Mouse (Mus musculus): ENCODE data around the gene Etv5. TPM values are rescaled to one million over a fixed set of nuclear protein-coding genes. Genes with fewer than 3 reads are reported as not detected.

Gene Etv5
- 2.9 TPM in 2 replicates for polyA plus RNA-seq (2012; rRNA removed)

DNA sequence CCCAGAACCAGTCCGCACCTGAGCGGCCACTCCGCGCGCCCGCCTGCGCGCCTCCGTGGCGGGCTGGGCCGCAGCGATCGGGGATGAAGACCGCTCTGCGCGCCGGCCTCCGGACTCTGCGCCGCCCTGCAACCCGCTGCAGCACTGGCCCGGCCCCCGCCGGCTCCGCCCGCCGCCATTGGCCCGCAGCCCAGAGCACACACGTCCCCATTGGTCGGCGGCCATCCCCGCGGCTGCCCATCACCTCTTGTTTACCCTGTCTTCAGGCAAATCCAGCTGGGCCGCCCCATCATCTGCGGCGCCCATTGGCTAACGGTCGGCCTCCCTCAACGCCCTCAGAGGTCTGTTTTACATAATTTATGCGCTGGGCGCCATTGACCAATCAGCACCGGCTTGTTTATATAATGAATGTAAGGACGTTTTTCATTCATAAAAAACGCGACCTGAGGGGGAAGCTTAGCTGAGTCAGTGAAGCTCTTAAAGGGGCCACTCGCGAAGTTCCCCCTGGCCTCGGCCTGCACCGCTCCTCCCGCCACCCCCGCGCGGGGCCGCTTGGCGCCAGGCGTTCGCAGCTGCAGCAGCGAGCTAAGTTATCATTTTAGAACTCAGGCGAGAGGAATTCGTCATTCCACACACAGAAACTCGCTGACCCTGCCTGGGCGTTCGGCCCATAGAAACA, at the start of gene Etv5:
Gene Etv5 (minus strand): TSS at position 221 of the 679 bp plus-strand sequence.

Other genes with a start within 250 kb of the Etv5 start
- 54.2 and 56.4 TPM in 2 replicates for gene Tra2b, start 173.7 kb downstream of the Etv5 start, polyA plus RNA-seq (2012; rRNA removed)
- gene Dgkg, start 217.5 kb upstream of the Etv5 start, polyA plus RNA-seq (2012; rRNA removed), result 0.38 and 0.56 TPM in 2 replicates

All from liver, embryonic 18 days (tissue).